Mouse (Mus musculus) frontal cortex, postnatal 14 days (tissue): ENCODE measurements around the gene Shc3.

Experiments used
- DNase-seq, 2 experiments: peaks; one replicate each; pipeline ENCODE4 v3.0.0; 2022; ENCODE audit warnings: low spot score in 2 of 2

Shc3 gene

DNA sequence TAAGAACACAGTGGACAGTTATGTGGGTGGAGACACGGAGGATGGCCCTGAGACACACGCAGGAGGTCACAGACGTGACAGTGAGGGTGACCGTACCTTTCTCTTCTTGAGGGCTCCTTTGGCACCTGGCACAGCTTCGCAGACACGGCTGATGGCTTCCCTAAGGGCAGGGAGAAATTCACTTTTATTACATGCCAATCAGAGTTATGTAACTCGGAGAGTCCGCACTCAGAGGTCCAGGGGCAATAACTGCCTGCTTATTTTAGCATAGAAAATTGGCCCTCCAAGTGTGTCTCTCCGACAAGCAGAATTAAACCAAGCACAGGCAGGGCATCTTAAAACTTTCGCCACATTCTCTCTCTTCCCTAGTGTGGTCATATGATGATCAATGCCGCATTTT lies 86.4 kb downstream of the Shc3 start:
- DNase-seq: no peak

DNA sequence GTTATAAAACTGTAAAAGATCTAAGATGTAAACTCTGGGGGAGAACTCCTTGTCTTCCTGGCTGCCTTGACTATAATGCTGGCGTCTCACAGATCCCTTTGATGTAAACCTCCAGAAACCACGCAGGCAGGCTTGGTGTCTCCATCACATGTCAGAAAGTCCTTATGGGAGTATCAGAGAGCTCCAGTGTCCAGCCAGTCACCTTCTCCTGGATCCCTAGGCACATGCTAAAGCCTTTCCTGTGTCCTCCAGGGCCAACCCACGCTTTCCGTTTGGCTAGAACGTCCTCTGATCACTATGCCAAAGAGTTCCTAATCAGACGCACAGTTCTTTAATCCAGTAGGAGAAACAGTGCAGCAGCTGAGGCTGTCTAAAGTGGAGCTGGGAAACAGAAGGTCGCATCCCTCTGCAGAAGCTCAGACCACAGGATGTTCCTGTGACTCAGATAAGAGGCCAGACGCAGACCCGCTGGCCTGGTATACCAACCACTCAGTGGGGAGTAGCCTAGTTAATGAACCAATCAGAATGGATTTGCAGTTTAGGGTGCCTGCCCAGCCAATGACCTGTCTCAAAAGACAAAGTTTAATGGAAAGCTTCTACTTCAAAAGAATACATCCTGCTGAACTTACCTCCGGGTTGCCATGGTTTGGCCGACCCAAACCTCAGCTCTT lies 88.7 kb downstream of the Shc3 start:
- DNase-seq: no peak

DNA sequence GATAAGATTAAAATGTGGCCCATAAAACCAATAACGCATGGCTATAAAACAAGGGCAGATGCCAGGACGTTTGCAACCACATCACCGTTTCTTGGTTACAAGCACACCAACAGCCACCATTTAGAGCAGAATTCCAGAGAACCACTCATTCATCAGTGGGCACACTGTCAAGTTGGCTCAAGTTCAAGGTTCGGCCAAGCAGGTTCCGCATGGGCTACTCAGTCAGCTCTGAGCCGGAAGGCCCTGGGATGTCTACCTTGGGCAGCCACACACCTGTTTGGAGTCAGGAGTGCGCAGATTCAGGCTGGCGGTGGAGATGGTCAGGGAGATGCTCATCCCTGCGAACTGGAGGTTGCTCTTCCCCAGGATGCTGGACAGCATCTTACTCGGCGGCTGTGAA lies 89.4 kb downstream of the Shc3 start:
- no peak for DNase-seq

DNA sequence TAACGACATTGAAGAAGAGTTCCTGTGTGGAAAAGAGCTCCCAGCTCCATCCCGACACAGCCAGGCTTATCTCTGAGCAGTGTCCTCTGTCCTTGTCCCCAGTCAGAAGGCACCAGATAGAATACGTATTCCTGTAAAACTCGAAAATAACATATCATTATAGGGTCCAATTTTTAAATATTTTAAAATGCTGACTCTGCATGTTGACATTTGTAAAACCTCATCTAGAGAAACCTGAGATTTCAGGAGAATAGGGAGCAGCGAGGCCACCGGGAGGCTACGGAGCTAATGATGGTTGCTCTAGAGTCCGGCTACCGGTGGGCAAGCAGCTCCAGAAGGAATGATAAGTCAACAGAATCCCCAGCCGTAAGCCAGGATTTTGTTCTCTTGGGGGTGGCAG lies 92.2 kb downstream of the Shc3 start:
- no peak for DNase-seq

DNA sequence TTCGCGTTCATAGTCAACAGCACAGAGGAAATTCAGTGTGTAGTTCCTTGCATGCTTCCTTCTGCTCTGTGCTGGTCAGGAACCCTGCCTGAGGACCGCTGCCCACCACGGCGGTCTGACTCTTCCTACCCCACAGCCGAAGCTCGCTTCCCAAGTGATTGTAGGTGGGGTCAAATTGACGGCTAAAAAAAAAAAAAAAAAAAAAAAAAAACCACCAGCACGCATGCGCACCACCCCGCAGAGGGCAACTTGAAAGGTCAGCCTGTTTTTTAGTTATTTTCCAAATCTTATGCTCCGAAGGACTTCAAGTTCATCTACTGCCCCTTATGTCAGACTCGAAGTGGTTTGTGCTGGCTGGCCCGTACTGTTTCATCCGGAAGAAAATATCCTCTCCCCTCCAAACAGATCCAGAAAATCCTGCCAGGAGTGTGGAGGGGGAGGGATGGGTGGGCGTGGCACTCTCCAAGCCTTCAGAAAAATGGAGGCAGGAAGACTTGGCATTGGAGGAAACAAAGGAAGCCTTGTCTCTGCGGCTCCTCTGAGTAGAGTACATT lies 100.4 kb downstream of the Shc3 start:
- no peak for DNase-seq

DNA sequence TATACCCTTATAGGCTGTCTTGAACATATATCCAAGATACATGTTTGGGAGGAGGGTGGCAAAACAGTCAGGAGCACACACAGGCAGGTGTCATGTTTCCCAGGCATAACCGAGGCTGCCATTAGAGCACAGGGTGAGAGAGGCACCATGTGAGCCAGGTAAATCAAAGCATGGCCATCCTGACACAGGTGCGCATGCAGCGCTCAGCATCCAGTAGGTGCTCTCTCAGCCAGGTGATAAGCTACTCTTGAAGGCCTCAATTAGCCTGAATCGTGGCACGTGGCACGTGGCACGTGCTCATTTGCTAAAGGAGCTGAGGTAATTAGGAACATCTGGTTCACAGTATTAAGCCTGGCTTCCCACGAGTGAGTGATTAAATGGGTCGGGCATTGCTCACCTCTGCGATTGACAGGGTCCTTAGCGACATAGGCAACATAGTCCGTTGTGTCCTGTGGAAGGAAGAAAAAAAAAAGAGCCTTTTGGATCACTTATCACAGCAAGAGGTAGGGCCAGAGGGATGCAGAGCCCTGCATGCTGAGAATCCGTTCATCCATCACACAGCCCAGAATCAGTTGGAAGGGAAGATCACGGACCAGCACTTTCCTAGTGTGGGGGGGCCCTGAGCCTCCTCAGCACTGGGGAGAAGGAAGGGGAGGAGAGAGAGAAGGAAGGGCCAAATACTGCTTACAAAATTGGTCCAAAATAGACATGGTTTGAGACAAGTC lies 102.9 kb downstream of the Shc3 start:
- no peak for DNase-seq

DNA sequence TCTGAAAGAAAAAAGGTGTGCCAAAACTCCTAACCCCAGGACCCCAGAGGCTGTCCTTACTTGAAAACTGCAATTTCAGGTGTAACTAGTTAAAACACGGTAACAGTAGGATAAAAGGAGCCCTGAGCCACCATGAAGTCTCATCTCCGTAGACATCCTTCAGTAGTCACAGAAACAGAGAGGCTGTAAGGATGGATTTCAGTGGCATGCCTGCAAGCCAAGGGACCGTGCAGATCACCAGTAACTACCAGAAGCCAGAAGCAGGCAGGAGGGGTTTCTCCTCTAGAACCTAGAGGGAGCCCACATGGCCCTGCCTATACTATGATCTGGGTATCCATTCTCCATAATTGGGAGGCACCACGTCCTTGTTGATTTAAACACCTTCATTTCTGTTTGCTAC lies 104.9 kb downstream of the Shc3 start:
- DNase-seq: no peak

DNA sequence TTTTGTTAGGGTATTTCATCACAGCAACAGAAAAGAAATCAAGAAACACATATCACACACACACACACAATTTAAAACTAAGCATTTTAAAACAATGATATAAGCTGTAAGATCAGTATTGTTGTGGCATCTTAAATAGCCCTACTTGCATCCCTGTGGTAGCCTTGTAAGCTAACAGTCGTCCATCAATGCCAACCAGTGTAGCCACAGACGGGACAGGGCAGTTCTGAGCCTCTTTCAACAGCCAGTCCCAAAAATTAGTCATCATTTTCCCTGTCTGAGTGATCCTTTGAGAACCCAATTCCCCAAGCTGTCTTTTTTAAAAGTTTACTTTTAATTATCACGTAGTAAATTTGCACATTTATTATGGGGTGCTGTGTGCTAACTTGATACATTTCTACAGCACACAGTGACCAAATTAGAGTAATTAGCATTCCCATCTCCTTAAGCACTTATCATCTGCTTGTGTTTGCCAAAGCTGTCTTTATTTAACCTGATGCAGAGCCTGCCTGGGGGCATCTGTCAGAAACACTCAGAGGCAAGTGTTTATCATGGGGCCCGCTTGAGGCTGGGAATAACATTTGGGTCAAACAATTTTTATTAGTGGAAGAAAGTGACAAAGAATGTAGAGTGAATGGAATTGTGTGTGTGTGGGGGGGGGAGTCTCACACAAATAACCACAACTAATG lies 112.9 kb downstream of the Shc3 start:
- DNase-seq: no peak

DNA sequence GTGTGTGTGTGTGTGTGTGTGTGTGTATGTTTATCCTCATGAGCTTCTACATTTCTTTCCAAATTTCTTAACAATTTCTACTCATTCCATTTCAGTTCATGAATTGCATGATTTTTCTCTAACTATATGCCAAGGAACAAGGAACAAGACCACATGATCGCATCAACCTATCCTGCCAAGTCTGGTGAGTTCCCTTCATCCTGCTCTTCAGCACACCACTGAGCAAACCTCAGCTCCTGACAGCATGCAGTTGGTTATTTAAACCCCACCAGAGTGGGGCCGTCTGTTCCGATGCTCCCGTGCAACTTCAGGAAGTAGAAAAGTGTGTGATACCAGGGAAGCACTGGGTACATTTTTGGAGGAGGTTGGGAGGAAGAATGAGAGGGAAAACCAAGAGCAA lies 122.7 kb downstream of the Shc3 start:
- no peak for DNase-seq

DNA sequence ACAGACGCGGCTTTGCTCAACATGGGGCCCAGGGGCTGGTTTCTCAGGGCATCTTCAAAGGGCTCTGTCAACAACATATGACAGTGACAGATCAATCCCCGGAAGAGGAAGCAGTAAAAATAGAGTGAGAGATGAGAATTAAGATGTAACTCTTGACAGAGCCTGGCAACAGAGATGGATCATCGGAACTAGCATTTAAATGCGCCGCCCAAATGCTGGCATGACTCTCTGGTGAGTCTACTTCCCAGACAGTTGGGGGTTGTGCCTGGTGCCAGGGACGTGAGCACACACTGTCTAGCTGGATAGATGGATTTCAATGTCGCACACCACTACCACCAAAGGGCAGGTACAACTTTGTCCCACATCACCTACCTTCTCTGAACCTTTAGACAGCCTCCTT lies 126.3 kb downstream of the Shc3 start:
- no peak for DNase-seq

DNA sequence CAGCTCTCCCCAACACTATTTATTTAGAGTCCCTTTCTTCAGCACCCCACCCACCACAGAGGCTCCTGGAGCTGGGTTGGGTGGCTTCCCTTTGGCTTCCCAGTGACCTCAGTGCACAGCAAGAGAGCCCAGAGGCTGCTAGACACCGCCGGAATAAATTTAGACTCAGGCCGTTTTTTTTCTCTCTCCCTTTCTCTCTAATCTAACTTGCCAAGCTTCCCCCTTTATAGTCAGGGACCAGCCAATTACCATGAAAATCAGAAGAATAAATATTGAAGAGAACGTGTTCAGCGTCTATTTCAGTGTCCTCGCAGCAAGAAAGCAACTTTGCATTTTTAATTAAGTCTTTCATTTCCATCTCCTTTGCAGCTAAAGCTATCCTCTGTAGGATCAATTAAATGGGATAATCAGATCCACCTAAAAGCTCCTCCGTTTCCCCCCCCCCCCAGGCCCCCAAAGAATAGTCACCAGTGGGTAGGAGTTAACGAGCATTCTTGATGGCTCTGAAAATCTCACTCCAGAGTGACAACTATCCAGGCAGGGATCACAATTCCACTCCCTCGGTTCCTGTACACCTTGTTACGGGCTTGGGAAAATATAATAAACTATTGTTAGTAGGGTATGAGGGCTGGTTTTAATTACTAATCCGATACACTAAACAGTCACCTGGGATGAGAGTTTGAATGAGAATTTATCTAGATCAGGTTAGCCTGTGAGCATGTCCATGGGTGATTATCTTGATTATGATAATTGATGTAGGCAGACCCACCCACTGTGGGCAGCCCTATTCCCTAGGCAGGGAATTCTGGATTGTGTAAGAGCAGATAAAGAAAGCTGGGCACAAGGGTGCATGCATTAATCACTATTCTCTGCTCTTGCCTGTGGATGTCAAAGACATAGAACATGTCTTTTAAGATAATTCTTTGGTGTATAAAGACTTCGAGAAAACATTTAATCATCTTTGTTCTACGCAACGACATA lies 131.8 kb downstream of the Shc3 start:
- DNase-seq: no peak

DNA sequence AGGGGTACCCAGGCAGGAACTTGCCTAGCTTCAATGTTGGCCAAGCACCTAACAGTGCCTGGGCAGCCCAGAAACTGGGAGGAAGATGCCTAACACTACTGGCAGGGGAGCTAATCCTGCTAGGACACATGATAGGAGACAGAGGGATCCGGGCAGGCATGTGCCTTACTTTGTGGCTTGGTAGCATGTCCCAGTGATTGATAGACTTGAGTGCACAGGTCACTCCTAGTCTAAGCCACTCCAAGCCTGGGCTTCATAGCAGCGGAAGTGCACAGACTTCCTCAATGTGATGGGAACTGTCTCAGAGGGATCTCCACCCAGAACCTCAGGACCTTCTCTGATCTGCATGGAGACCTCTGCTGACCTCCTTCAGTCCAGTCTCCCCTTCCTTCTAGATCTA lies 134.1 kb downstream of the Shc3 start:
- DNase-seq: no peak

DNA sequence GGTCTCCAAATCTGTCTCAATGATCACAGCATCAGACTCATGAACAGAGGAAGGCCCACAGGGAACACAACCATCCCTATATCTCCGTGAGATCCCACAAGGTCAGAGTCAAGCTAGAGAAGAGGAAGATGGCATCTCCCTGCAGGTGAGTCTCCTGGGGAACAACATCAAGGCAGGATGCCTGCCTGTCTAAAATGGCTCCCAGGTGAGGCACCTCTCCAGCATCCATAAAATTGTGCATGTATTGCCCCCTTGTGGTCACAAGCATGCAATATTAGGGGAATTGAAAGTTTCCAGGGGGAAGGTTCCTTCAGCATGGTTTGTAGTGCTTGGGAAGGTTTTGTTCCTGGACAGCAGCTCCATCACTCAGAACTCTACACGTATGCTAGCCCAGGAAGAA lies 134.8 kb downstream of the Shc3 start:
- no peak for DNase-seq

DNA sequence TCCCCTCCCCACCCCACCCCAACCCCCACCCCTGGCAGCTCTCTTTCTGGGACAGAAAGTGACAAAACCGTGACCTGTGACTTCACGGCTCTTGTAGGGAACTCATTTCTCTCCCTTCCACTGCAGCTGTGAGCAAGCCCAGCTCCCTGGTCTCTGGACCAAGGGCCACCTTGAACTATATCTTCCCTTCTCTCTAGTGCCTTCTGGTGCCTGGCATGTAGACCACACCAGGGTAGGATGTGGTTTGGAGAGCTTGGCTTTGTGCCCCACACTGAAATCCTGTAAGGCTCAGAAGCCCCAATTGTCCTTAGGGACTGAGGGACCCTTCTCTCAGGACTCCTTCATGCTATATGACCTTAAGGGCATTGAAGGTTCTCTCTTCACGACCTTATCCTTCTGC lies 135.8 kb downstream of the Shc3 start:
- DNase-seq: no peak

DNA sequence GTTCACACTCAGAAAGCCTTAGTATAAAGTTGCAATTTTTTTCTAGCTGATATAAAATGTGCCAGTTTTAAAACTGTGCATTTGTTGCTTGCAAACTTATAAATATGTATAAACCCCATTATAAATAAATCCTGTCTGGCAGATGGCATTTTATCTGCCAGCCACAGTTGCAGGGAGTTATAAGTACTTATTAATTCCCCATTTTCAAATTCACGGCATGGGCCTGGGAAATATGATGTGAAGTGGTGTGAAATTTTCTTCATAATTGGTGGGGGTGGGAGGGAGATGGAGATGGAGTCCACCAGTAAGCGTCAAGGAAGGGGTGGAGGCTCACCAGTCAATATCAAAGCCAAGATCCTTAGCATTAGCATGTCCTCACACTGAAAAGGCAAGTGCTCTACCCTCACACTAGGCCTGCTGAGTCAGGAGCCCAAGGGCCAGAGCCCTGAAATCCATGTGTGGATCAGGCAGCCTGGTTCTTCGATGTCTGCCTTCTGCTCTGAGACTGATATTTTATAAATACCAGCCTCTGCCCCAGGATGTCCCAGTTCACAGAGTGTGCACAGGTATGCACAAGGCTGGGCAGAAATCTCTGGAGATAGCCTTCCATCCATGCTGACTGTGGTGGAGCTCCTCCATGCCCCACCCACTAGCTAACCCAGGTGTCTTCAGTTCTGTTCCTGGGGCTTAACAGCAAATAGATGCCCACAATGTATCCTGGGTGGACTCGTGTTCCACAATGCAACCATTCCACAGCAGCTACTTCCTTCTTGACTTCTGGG lies 143.4 kb downstream of the Shc3 start:
- DNase-seq: no peak

DNA sequence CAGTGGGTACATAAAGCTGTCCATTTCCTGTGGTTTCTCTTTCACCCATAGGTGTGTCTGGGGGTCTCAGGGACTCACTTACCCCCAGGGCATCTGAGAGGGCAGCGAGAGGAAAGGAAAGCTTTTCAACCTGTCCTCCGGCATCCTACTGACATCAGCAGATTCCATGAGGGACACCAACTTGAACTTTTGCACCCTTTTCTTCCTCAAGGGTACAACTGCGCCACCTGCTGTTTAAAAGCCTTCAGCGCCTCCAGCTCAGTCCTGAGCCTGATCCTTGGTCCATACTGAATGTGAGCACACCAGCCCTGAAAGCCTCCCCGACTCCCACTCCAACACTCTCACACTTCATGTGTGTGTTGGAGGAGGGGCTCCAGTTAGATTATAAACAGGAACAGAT lies 144.6 kb downstream of the Shc3 start:
- peak in 1 of 2 experiments; percentile 44 for DNase-seq

DNA sequence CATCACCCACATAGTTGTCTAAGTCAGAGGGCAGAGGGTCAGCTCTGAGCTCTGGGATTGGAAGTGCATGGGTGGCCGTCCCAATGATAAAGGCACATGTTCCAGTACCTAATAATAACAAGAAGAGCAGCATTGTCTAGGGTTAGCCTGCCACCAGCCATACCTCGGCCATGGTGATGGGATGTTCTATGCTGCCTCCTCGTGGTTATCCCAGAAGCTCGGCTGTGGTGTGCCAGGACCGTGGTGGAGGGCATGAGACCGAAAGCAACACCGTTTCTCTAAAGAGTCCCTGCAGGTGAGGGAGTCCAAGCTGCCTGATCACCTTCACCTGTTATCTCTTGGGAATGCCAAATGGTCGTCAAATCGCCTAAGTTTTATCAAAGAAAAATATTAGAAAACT lies 145.6 kb downstream of the Shc3 start:
- DNase-seq: no peak

DNA sequence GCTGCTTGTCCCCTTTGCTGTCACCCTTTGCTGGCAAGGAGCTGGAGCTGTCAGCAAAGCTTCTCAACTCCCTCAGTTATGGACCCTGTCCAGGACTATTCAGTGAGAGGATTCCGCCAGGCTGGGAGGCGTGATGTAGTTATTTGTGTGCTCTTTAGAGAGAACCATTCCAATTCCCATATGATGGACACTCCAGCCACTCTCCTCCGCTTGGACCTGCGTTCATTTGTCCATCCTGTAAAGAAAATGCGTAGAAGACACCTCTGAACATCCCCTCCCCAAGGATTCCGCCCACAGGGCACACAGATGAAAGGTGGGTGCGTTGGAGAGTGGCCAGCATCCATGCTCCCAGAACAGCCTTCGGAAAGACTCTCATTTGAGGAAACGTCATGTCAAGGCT lies 148.4 kb downstream of the Shc3 start:
- DNase-seq: peak in 1 of 2 experiments; percentile 40

DNA sequence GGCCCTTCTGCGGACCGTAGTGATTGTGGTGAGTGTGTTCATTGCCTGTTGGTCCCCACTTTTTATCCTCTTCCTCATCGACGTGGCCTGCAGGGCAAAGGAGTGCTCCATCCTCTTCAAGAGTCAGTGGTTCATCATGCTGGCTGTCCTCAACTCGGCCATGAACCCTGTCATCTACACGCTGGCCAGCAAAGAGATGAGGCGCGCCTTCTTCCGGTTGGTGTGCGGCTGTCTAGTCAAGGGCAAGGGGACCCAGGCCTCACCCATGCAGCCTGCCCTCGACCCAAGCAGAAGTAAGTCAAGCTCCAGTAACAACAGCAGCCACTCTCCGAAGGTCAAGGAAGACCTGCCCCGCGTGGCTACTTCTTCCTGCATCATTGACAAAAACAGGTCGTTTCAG lies 149.7 kb downstream of the Shc3 start:
- DNase-seq: no peak

DNA sequence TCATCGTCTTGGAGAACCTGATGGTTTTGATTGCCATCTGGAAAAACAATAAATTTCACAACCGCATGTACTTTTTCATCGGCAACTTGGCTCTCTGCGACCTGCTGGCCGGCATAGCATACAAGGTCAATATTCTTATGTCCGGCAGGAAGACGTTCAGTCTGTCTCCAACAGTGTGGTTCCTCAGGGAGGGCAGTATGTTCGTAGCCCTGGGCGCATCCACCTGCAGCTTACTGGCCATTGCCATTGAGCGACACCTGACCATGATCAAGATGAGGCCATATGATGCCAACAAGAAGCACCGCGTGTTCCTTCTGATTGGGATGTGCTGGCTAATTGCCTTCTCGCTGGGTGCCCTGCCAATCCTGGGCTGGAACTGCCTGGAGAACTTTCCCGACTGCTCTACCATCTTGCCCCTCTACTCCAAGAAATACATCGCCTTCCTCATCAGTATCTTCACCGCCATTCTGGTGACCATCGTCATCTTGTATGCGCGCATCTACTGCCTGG lies 150.2 kb downstream of the Shc3 start:
- DNase-seq: no peak
